Mouse (Mus musculus) gastrocnemius, postnatal 36 days (tissue): ENCODE data around the gene Ppp6r1. TPM values are rescaled to one million over a fixed set of nuclear protein-coding genes. Genes with fewer than 3 reads are reported as not detected.
"Not testable (repeated sequence)": the region's sequence is repeated elsewhere in the genome, so short reads cannot be mapped to it uniquely, and the experiment has no call there.

Experiments
- DNase-seq, 2 experiments: peaks; one replicate each; pipeline ENCODE4 v3.0.0; 2022
- intact Hi-C: fragments of 180-260 bp; cut with DNase I; formaldehyde crosslinking; loops from one replicate; pipeline ENCODE4 v1.15.1; 2025
- total RNA-seq, 2 experiments: library from RNA; stranded (reverse); gene quantifications; 2 replicates each; pipeline ENCODE4 v1.2.3; 2021

Ppp6r1 gene
- total RNA-seq, 2 experiments from 2014 or later: 40.2 to 42.4 TPM

DNA sequence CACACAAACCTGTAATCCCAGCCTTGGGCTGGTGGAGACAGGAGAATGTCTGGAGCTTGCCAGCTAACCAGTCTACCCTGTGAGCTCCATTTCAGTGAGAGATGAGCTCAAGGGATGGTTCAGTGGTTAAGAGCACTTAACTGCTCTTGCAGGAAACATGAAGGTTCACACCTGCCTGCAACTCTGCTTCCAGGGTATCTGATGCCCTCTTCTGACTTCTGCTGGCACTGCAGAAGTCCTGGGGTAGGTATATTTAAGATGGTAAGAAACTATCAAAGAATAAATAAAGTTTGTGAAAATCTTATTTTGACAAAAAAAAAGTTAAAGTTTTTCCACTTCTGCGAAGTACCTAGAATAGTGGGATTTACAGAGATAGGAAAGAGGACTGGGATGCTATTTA, 34.5 kb downstream of the Ppp6r1 start:
- no peak for DNase-seq
- intact Hi-C loops: loop anchor here (5.0 kb wide), 1 partner anchor 173 kb away; no protein-coding TSS in a partner anchor

DNA sequence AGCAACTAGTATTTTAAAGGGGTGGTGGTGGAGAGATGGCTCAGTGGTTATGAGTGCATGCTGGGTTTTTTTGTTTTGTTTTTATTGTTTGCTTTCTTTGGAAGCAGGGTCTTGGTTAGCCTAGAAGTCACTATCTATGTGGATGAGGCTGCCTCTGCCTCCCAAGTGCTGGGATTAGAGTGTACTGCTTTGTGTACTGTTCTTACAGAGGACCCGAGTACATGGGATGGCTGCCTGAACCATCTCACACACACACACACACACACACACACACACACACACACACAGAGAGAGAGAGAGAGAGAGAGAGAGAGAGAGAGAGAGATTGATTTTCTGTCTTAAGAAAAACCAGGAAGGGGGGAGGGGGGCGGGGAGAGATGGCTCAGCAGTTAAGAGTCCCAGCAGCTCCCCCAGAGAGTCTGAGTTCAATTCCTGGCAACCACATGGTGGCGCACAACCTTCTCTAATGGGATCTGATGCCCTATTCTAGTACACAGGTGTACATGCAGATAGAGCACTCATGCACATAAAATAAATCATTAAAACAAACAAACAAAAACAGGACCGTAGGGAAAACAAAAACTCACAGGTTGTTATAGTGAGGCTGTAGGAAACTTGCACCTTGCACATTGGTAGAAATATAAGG, 35.2 kb downstream of the Ppp6r1 start:
- intact Hi-C loops: loop anchor here (5.0 kb wide), 1 partner anchor 174 kb away; no protein-coding TSS in a partner anchor
- DNase-seq: no peak

DNA sequence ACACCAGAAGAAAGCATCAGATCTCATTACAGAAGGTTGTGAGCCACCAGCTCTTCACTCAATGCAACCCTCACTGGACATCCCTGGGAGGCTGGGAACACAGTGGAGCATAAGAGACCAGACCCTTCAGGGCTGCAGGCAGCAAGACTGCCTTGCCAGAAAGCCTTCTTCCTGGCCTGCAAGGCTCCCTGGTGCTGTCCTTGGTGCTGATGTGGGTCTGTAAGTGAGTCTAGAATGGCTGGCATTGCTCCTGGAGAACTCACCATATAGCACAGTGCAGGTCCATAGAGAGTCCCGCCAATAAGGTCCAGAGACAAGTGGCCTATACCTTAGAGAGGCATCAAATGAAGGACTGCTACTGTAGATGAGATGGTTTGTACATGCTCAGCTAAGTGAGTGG, 38.8 kb downstream of the Ppp6r1 start:
- intact Hi-C loops: loop anchor here (5.0 kb wide), 1 partner anchor 177 kb away; no protein-coding TSS in a partner anchor
- DNase-seq: no peak

DNA sequence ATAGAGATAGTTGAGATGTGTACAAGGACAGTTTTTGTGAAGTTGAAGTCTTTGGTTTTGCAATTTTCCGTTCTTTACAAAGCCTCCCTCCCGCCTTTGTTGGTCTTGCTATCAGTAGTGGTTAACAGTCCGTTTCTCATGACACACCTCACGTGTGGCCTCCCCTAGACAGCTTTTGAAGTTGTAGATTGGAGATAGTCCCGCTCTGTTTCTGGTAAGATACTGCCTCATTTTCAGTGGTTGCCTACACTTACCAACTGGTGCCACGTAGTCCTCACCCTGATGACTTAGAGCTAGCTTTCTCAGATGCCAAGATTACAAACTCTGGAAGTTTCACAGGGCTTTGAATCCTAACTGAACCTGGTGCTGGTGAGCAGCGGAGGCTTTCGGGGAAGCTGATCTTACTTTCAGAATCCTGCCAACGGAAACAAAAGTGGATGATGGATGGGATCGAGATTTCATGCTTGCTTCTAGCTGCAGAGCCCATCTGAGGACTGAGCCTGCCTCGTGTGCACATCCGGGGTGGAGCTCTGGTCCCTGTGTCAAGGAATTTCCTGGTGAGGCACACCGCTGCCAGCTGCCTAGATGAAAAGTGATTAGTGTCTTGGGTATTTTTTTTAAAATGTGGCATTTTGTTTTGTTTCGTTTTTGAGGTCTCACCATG, 44.9 kb downstream of the Ppp6r1 start:
- DNase-seq: no peak
- intact Hi-C loops: no loop called here

DNA sequence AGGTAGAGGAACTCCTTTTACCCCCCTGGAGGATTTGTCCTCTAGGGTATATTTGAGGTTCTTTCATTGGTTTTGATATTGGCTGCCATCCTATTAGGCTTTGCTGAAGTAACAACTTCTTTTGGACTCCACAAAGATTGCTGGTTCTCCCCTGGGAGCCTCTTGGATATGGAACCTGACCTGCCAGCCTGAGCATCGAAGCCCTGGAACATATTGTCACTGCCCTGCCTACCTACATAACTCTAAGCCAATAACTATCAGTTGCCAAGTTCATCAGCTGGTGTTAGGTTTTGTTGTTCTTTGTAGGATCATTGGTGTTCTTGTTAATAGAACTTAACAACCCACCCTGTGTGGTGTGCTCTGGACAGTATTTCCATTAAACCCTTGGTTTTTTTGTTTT, 45.9 kb downstream of the Ppp6r1 start:
- DNase-seq: no peak
- intact Hi-C loops: no loop called here

DNA sequence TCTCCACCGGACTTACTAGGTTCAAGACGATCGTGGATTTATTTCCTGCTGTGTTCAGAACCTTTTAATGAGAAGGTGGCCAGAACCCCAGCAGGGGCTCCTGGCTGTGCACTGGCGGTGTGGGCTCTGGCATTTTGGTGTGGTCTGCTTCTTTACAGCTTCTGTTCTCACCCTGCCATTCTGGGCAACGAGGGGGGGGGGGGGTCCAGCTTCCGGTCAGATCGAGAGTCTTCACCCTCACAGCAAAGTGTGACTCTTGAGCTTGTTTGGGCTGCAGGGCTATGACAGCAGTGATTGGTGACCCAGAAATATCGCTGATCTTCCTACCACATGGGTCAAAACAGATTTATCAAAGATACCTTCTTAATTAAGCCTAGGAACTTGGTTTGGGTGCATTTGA, 46.4 kb downstream of the Ppp6r1 start:
- DNase-seq: no peak
- intact Hi-C loops: no loop called here

DNA sequence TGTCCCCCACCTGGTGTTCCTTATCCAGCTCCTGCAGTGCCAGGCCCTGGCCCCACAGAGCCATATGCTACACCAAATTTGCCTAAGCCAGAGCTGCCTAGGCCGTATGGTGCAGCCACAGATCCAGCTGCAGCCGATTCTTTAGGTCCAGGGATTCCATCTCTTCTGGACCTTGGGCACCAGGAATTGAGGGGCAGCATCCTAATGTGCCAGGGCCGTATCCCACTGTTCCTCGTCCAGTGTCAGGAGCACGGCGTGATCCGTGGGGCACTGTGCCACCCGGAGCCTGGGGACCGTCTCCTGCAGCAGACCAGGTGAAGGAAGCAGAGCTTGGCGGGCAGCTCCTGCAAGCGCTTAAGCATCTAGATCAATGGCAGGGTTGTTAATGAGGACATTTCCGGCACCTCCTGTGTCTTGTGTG, 46.9 kb downstream of the Ppp6r1 start:
- intact Hi-C loops: no loop called here
- no peak for DNase-seq

DNA sequence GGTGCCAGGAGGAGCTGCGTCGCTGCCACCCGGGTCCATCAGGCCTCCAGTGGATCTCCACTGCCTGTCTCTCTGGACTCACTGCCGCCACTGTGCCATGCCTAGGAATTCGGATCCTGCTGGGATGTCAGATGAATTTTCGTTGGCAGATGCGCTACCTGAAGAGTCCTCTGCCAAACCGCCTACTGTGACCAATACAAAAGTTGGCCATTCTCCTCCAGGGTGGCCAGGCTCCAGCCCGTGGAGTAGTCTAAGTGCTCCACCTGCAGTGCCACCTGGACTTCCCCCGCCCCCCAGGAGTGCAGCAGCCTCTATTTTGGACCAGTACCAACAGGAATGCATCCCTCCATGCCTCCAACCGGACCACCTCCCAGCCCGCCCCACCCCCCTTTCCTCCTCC, 47.3 kb downstream of the Ppp6r1 start:
- intact Hi-C loops: no loop called here
- no peak for DNase-seq

DNA sequence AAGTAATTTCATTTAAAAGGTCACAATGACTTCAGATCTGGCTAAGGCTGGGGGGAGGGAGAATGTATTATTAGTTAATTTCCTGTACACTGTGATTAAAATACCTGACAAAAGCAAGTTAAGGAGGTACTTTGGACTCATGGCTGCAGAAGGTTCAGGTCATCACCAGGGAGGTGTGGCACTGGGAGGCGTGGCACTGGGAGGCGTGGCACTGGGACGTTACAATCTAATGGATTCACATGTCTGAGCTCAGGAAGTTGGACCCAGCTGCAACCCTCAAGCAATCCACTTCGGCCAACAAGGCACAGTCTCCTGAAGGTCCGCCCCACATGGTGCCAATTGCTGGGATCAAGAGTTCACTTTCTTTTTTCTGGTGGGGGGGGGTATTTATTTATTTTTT, 50.8 kb downstream of the Ppp6r1 start:
- intact Hi-C loops: no loop called here
- no peak for DNase-seq

DNA sequence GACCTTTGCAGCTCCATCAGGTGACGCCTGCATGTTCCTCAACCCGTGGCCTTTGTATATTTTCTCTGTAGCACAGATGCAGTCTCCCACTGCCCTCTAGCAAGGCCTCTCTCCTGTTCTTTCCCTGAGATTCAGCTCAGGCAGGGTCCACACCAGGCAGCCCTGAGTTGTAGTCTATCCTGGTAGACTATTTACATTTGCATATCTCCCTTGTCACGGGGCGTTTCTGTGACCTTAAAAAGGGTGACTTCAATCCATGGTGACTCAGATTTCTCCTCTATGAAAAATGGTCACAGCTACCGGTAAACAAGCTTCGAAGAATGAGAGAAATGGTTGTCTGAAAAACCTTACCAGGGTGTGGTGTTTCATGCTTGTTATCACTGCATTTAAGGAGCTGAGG, 54.9 kb downstream of the Ppp6r1 start, which contains the start of gene Ptprh:
TSS of gene Ptprh (minus strand) at position 169 of the 400 bp plus-strand sequence.
- DNase-seq: no peak
- intact Hi-C loops: no loop called here

DNA sequence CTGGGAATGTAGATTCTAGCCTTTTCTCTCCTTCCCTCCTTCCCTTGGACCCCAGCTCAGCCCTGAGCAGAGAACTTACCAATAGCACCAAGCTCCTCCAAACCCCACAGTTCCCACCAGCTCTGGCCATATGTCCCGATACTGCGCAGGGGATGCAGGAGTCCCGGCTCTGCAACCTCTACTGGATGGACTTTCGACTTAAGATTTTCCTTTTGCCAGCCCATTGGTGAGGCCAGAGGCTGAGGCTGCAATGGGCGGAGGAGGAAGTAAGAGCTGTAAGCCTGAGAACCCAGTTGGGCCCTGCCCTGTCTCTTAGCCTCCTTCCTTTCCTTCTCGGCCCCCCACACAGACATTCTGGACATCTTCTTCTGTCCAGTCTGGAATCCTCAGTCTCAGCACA, 55.9 kb downstream of the Ppp6r1 start:
- DNase-seq: no peak
- intact Hi-C loops: no loop called here

DNA sequence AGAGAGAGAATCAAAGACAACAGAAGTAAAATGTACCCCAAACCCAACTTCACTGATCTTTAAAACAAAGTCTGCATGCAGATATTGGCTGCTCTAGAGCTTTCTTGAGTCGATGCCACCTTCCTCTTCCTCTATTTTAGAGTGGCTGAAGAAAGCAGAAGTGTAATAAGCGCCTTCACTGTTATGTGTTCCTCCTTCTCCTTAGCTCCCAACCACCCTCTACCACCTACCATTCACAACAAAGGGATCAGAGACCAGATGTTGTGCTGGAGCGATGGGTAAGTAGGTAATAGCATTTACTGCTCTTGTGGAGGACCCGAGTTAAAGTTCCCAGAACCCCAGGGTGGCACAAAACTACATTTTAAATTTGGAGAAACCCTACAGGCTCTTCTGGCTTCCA, 61.8 kb downstream of the Ppp6r1 start:
- DNase-seq, intact Hi-C loops: not testable (repeated sequence)

Other genes with a start within 250 kb of the Ppp6r1 start
- gene Rdh13, start 213.4 kb downstream of the Ppp6r1 start, total RNA-seq: 10 to 100 TPM; 13.4 to 15.4 TPM
- 1 to 10 TPM in 1 of 2 experiments, under 1 TPM in 1; 0.59 to 1.5 TPM for gene Eps8l1, start 198.3 kb downstream of the Ppp6r1 start, total RNA-seq
- 10 to 100 TPM; 18.3 to 19.4 TPM for gene Ppp1r12c, start 157.3 kb downstream of the Ppp6r1 start, total RNA-seq
- gene Tnnt1, start 142.6 kb downstream of the Ppp6r1 start, total RNA-seq: 100 to 1,000 TPM; 181 to 818 TPM
- gene Tnni3, start 134.8 kb downstream of the Ppp6r1 start, total RNA-seq: under 1 TPM; 0.44 to 0.64 TPM
- not detected for gene Dnaaf3, start 126.6 kb downstream of the Ppp6r1 start, total RNA-seq
- not detected for gene Syt5, start 111.5 kb downstream of the Ppp6r1 start, total RNA-seq
- not detected for gene Ptprh, start 55.0 kb downstream of the Ppp6r1 start, total RNA-seq
- gene Tmem86b, start 27.6 kb downstream of the Ppp6r1 start, total RNA-seq: 1 to 10 TPM; 2.5 to 3.2 TPM
- 10 to 100 TPM; 22.4 to 24.9 TPM for gene Hspbp1, start 26.0 kb upstream of the Ppp6r1 start, total RNA-seq
- 1 to 10 TPM in 1 of 2 experiments, under 1 TPM in 1; 0.54 to 1.6 TPM for gene Brsk1, start 31.6 kb upstream of the Ppp6r1 start, total RNA-seq
- not detected for gene Tmem150b, start 66.2 kb upstream of the Ppp6r1 start, total RNA-seq
- 10 to 100 TPM in 1 of 2 experiments, 1 to 10 TPM in 1; 9.7 to 10.5 TPM for gene Kmt5c, start 81.1 kb upstream of the Ppp6r1 start, total RNA-seq
- 1 to 10 TPM; 1.4 to 1.9 TPM for gene Cox6b2, start 94.1 kb upstream of the Ppp6r1 start, total RNA-seq
- not detected for gene Fam71e2, start 112.3 kb upstream of the Ppp6r1 start, total RNA-seq
- gene Il11, start 123.8 kb upstream of the Ppp6r1 start, total RNA-seq: not detected
- not detected for gene Tmem190, start 123.9 kb upstream of the Ppp6r1 start, total RNA-seq
- gene Tmem238, start 130.6 kb upstream of the Ppp6r1 start, total RNA-seq: 1 to 10 TPM; 7.9 to 9.5 TPM
- gene Rpl28, start 133.9 kb upstream of the Ppp6r1 start, total RNA-seq: 100 to 1,000 TPM; 431 to 514 TPM
- gene Ube2s, start 153.6 kb upstream of the Ppp6r1 start, total RNA-seq: 10 to 100 TPM; 70.3 to 83.7 TPM
- gene Shisa7, start 185.7 kb upstream of the Ppp6r1 start, total RNA-seq: not detected
- 1 to 10 TPM; 3.6 to 3.8 TPM for gene Isoc2b, start 211.2 kb upstream of the Ppp6r1 start, total RNA-seq
- gene Isoc2a, start 218.1 kb upstream of the Ppp6r1 start, total RNA-seq: 10 to 100 TPM; 21.0 to 28.3 TPM
- under 1 TPM; 0.20 TPM for gene Gm36210, start 247.5 kb upstream of the Ppp6r1 start, total RNA-seq